Mouse (Mus musculus) embryonic facial prominence, embryonic 10.5 days (tissue): ENCODE data around the gene Ttc25. TPM values are rescaled to one million over a fixed set of nuclear protein-coding genes. Genes with fewer than 3 reads are reported as not detected.
"Not testable (repeated sequence)": the region's sequence is repeated elsewhere in the genome, so short reads cannot be mapped to it uniquely, and the experiment has no call there.

Experiments used
- DNase-seq: peaks from one replicate; pipeline ENCODE4 v3.0.0-alpha.2; 2017; ENCODE audit warnings: low spot score
- H3K27ac ChIP-seq: fragments of 300-500 bp; sonication (generic); replicated peaks from 2 replicates; pipeline ENCODE4 v1.5.1; 2016; ENCODE audit warnings: mild to moderate bottlenecking
- H3K27me3 ChIP-seq: fragments of 300-500 bp; sonication (generic); replicated peaks from 2 replicates; pipeline ENCODE4 v1.6.1; 2016; ENCODE audit warnings: low read depth, mild to moderate bottlenecking; ENCODE audit not compliant: poor library complexity, severe bottlenecking
- H3K36me3 ChIP-seq: fragments of 300-500 bp; sonication (generic); replicated peaks from 2 replicates; pipeline ENCODE4 v1.6.1; 2016; ENCODE audit warnings: mild to moderate bottlenecking, moderate library complexity
- H3K4me1 ChIP-seq: fragments of 300-500 bp; sonication (generic); 2 replicates; pipeline ENCODE4 v1.6.1; 2016
- H3K4me3 ChIP-seq: fragments of 300-500 bp; sonication (generic); 2 replicates; pipeline ENCODE4 v1.5.1; 2016; ENCODE audit warnings: mild to moderate bottlenecking, moderate library complexity
- H3K9me3 ChIP-seq: fragments of 300-500 bp; sonication (generic); 2 replicates; pipeline ENCODE4 v1.6.1; 2016; ENCODE audit warnings: mild to moderate bottlenecking
- WGBS: fragments of 180-500 bp; shearing (Covaris S2); methylation state at CpG from one replicate; pipeline ENCODE4 v1.1.7; 2016; 5-methylcytosine and 5-hydroxymethylcytosine counted together
- polyA plus RNA-seq: library from polyadenylated mRNA; unstranded; fragments of >200 nt; fragmentation: Nextera tagmentation; extraction: Ambion mirVana; gene quantifications from 2 replicates; pipeline ENCODE4 v1.2.1, GENCODE M21; 2016

Gene Ttc25
- polyA plus RNA-seq, 1 experiment from 2014 or later = 1.4 TPM

DNA sequence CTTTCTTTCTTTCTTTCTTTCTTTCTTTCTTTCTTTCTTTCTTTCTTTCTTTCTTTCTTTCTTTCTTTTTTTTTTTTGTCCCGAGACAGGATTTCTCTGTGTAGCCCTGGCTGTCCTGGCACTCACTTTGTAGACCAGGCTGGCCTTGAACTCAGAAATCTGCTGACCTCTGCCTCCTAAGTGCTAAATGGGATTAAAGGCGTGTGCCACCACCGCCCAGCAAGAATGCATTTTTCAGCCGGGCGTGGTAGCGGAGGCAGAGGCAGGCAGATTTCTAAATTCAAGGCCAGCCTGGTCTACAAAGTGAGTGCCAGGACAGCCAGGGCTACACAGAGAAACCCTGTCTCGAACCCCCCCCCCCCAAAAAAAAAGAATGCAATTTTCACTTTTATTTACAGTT lies 71.4 kb downstream of the Ttc25 start:
- Histone ChIP-seq H3K36me3 (peaks cover 26% of the 10 kb centered on the region), H3K4me1 (peaks cover 23% of the 10 kb centered on the region)
- H3K9me3 ChIP-seq, H3K4me3 ChIP-seq, H3K27ac ChIP-seq, DNase-seq, H3K27me3 ChIP-seq: not testable (repeated sequence)
- 89% methylated on average over 7 of the region's 7 CpGs for WGBS

DNA sequence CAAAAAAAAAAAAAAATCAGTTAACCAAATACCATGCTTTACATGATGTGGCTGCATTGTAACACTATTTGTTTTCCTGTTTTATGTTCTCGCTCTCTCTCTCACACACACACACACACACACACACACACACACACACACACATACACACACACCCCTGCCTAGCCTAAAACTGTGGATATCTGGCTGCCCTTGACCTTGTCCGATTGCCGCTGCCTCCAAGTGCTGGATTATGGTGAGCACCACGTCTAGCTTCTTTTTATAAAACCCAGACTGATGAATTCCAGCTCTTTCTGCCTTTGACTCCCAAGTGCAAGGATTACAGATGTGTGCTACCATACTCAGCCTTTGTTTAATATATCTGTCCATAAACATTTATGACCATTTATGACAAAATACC lies 72.1 kb downstream of the Ttc25 start:
- 93% methylated on average over 4 of the region's 4 CpGs for WGBS
- Histone ChIP-seq H3K27ac (no peak overlapping the region), H3K4me3 (peak overlapping the region; percentile 96)

GRCm38 (mm10) chr11:100618761-100619484 lies 73.5 kb downstream of the Ttc25 start, which contains the start of gene Nkiras2:
Gene Nkiras2 (plus strand): TSS chr11:100619244.
- Histone ChIP-seq H3K27ac (peak within 1 kb of the TSS; percentile 98), H3K36me3 (peaks cover 12% of the 10 kb centered on the region), H3K4me3 (peak within 1 kb of the TSS; percentile 96), H3K9me3 (no peaks in the 10 kb centered on the region), H3K4me1 (peaks cover 33% of the 10 kb centered on the region), H3K27me3 (no peaks in the 10 kb centered on the region)
- under 1% methylated on average over 36 of the region's 36 CpGs for WGBS
- peak; percentile 85 for DNase-seq

More for the DNA sequence above, 72.1 kb downstream of the Ttc25 start:
- Histone ChIP-seq H3K4me1 (peaks cover 25% of the 10 kb centered on the region), H3K9me3 (no peaks in the 10 kb centered on the region), H3K27me3 (no peaks in the 10 kb centered on the region), H3K36me3 (peaks cover 20% of the 10 kb centered on the region)
- no peak for DNase-seq

- under 1% methylated on average over 40 of the region's 40 CpGs for WGBS
- no peaks in the 10 kb centered on the region for H3K27me3 ChIP-seq
- DNase-seq = peak; percentile 99
- H3K4me1 ChIP-seq = peaks cover 37% of the 10 kb centered on the region
- peaks cover 18% of the 10 kb centered on the region for H3K36me3 ChIP-seq
- H3K9me3 ChIP-seq = no peaks in the 10 kb centered on the region
- peak overlapping the region; percentile 96 for H3K4me3 ChIP-seq
- H3K27ac ChIP-seq = peak overlapping the region; percentile 98
Observed at GRCm38 (mm10) chr11:100619485-100619975, 74.1 kb downstream of the Ttc25 start.

DNA sequence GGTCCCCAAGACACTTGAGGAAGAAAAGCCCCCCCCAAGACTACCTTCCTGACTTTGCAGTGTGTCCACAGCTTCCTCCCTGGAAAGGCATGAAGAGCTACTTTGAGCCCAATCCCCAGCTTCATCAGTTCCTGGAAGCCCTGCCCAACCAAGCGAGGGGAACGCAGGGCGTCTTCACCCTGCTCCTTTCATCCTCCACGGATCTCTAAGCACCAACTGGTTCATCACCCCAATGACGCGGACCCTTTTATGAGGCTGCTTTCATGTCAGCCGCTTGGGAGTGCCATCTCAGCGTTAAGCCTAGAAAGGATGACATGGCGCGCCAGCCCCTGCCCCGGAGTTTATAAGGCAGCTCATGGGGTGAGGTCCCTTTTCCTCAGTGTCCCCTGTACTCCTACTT lies 74.6 kb downstream of the Ttc25 start, which contains the start of gene Dnajc7:
Gene Dnajc7, minus strand, starts transcription at position 187 of the 400 bp plus-strand sequence.
- 5% methylated on average over 11 of the region's 11 CpGs for WGBS
- H3K9me3 ChIP-seq = no peaks in the 10 kb centered on the region
- H3K27ac ChIP-seq = peak within 1 kb of the TSS; percentile 98
- peak within 1 kb of the TSS; percentile 96 for H3K4me3 ChIP-seq
- no peak for DNase-seq
- H3K36me3 ChIP-seq = peaks cover 23% of the 10 kb centered on the region
- H3K27me3 ChIP-seq = no peaks in the 10 kb centered on the region
- peaks cover 37% of the 10 kb centered on the region for H3K4me1 ChIP-seq

Other genes with a start within 250 kb of the Ttc25 start
- 1,675 and 1,681 TPM in 2 replicates for gene Eif1, start 225.7 kb upstream of the Ttc25 start, polyA plus RNA-seq
- gene Gast, start 211.2 kb upstream of the Ttc25 start, polyA plus RNA-seq = 0.37 TPM in 1 of 2 replicates, not detected in the other
- gene Hap1, start 189.5 kb upstream of the Ttc25 start, polyA plus RNA-seq = 14.0 and 14.2 TPM in 2 replicates
- gene Jup, start 147.8 kb upstream of the Ttc25 start, polyA plus RNA-seq = 45.8 and 52.6 TPM in 2 replicates
- 34.1 and 34.9 TPM in 2 replicates for gene P3h4, start 130.8 kb upstream of the Ttc25 start, polyA plus RNA-seq
- gene Fkbp10, start 129.9 kb upstream of the Ttc25 start, polyA plus RNA-seq = 61.4 and 67.0 TPM in 2 replicates
- gene Nt5c3b, start 103.8 kb upstream of the Ttc25 start, polyA plus RNA-seq = 150 and 156 TPM in 2 replicates
- 0.75 and 0.98 TPM in 2 replicates for gene Klhl10, start 103.7 kb upstream of the Ttc25 start, polyA plus RNA-seq
- gene Klhl11, start 72.9 kb upstream of the Ttc25 start, polyA plus RNA-seq = 7.4 and 8.5 TPM in 2 replicates
- 291 and 321 TPM in 2 replicates for gene Acly, start 17.6 kb upstream of the Ttc25 start, polyA plus RNA-seq
- gene Cnp, start 29.3 kb downstream of the Ttc25 start, polyA plus RNA-seq = 21.3 and 25.1 TPM in 2 replicates
- gene Nkiras2, start 73.6 kb downstream of the Ttc25 start, polyA plus RNA-seq = 77.2 and 81.4 TPM in 2 replicates
- 272 and 279 TPM in 2 replicates for gene Dnajc7, start 74.6 kb downstream of the Ttc25 start, polyA plus RNA-seq
- 1.2 TPM in 2 replicates for gene Zfp385c, start 146.8 kb downstream of the Ttc25 start, polyA plus RNA-seq
- 3.3 and 3.6 TPM in 2 replicates for gene Dhx58, start 158.7 kb downstream of the Ttc25 start, polyA plus RNA-seq
- gene Kat2a, start 166.9 kb downstream of the Ttc25 start, polyA plus RNA-seq = 72.4 and 80.6 TPM in 2 replicates
- 0.56 TPM in 1 of 2 replicates, not detected in the other for gene Hspb9, start 168.2 kb downstream of the Ttc25 start, polyA plus RNA-seq
- gene Rab5c, start 192.6 kb downstream of the Ttc25 start, polyA plus RNA-seq = 13.0 and 13.1 TPM in 2 replicates
- gene Kcnh4, start 214.3 kb downstream of the Ttc25 start, polyA plus RNA-seq = 0.64 and 0.71 TPM in 2 replicates
- not detected in 2 replicates for gene Hcrt, start 217.3 kb downstream of the Ttc25 start, polyA plus RNA-seq
- gene Ghdc, start 225.3 kb downstream of the Ttc25 start, polyA plus RNA-seq = 3.3 and 3.7 TPM in 2 replicates